Mouse (Mus musculus) lung, postnatal 0 days (tissue): ENCODE measurements around the gene Trmt2a. TPM values are rescaled to one million over a fixed set of nuclear protein-coding genes. Genes with fewer than 3 reads are reported as not detected.

Experiments
- ATAC-seq: fragments of 200-750 bp; cut with Nextera tagmentation; 2 replicates; pipeline ENCODE4 v1.8.0; 2017; ENCODE audit warnings: moderate library complexity
- DNase-seq: peaks from one replicate; pipeline ENCODE4 v3.0.0-alpha.2; 2016; ENCODE audit warnings: low spot score
- H3K27ac ChIP-seq: fragments of 300-500 bp; sonication (generic); 2 replicates; pipeline ENCODE4 v1.5.1; 2014; ENCODE audit warnings: antibody characterized with exemption, mild to moderate bottlenecking, low read length, mixed read lengths
- H3K27me3 ChIP-seq: fragments of 300-500 bp; sonication (generic); replicated peaks from 2 replicates; pipeline ENCODE4 v1.6.1; 2014; ENCODE audit warnings: low read length, mixed read lengths; ENCODE audit not compliant: insufficient read depth
- H3K36me3 ChIP-seq: fragments of 300-500 bp; sonication (generic); 2 replicates; pipeline ENCODE4 v1.6.1; 2014; ENCODE audit warnings: low read length, mixed read lengths; ENCODE audit not compliant: insufficient read depth
- H3K4me1 ChIP-seq: fragments of 300-500 bp; sonication (generic); 2 replicates; pipeline ENCODE4 v1.6.1; 2014; ENCODE audit warnings: antibody characterized with exemption, low read depth, low read length, mixed read lengths; ENCODE audit not compliant: insufficient read depth
- H3K4me2 ChIP-seq: fragments of 300-500 bp; sonication (generic); replicated peaks from 2 replicates; pipeline ENCODE4 v1.6.1; 2014; ENCODE audit warnings: low read depth, mild to moderate bottlenecking, low read length, moderate library complexity, mixed read lengths
- H3K4me3 ChIP-seq: fragments of 300-500 bp; sonication (generic); 2 replicates; pipeline ENCODE4 v1.5.1; 2014; ENCODE audit warnings: low read depth, low read length
- H3K9ac ChIP-seq: fragments of 300-500 bp; sonication (generic); replicated peaks from 2 replicates; pipeline ENCODE4 v1.6.1; 2014; ENCODE audit warnings: low read depth, mild to moderate bottlenecking
- H3K9me3 ChIP-seq: fragments of 300-500 bp; sonication (generic); 2 replicates; pipeline ENCODE4 v1.6.1; 2016; ENCODE audit warnings: low read length, mixed read lengths
- CTCF ChIP-seq: IDR thresholded peaks from 2 replicates; pipeline ENCODE4 v1.5.1; 2016; ENCODE audit warnings: antibody characterized with exemption, mild to moderate bottlenecking
- EP300 ChIP-seq: IDR thresholded peaks from 2 replicates; pipeline ENCODE4 v1.6.1; 2016; ENCODE audit warnings: antibody characterized with exemption, mild to moderate bottlenecking, control low read depth
- WGBS: fragments of 180-500 bp; shearing (Covaris S2); extraction: QIAGEN DNeasy Blood & Tissue Kit; methylation state at CpG from one replicate; pipeline ENCODE4 v1.1.7; 2014; 5-methylcytosine and 5-hydroxymethylcytosine counted together
- polyA plus RNA-seq: library from polyadenylated mRNA; unstranded; fragments of >200 nt; fragmentation: Nextera tagmentation; extraction: Ambion mirVana; gene quantifications from 2 replicates; pipeline ENCODE4 v1.2.1, GENCODE M21; 2015

Gene Trmt2a
- polyA plus RNA-seq, 1 experiment from 2014 or later = 39.7 TPM

DNA sequence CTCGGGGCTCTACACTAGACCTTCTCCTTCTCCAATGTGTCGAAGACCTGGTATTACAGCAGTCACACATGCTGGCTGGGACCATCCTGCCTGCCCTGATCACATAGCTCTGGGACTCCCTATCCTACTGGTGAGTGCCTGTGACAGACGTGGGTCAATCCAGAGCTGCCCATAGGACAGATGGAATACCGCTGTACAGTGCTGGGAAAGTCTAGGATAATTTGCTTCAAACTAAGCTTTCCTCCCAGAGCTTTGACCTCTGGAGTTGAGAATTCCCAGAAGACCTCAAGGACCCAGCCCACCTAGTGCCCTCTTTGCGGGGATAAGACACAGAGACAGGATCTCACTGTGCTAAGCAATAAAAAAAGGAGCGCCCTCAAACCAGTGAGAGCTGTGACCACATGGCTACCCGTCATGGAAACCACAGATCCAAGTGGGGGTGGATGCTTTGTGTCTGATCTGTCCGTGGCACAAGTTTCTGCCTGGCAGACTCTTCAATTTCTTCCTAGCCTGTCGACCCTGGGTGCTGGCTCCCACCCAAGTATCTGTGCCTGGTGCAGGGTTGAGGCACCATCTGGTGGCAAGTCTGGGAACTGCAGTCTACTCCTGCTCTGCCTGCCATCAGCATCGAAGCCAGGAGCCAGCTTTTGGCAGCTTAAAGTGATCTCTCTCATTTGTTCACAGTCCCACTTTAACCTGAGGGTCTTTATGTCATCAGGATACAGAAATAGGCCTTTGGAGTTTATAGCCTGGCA, 36.9 kb upstream of the Trmt2a start:
- H3K4me2 ChIP-seq = no peak overlapping the region
- ATAC-seq (peak; percentile 53; the same call in 1 of the 2 replicates), DNase-seq (peak; percentile 85)
- WGBS = 43% methylated on average over 10 of the region's 10 CpGs
- H3K4me1 ChIP-seq = no peaks in the 10 kb centered on the region
- no peak overlapping the region for H3K27ac ChIP-seq
- H3K4me3 ChIP-seq = no peak overlapping the region
- H3K9me3 ChIP-seq = no peaks in the 10 kb centered on the region
- TF ChIP-seq CTCF (peak; percentile 98), EP300 (no peak)
- no peaks in the 10 kb centered on the region for H3K36me3 ChIP-seq
- H3K27me3 ChIP-seq = no peaks in the 10 kb centered on the region
- H3K9ac ChIP-seq = no peak overlapping the region

DNA sequence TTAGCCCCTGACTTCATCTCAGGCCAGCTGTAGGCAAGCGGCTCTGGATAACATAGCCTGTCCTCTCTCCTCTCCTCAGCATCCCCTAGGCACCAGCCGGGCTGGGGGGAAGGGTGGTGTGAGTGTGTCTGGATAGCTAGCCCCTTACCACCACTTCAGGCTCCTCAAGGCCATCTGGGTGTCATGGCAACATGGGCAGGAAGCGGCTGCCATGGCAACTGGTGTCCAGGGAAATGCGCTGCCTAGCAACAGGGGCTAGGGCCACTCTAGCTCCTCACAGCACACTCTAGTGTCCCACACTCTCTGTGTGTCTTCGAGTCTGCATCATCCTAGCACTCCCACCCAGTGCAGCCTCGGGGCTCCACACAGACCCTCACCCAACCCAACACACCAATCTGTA, 34.8 kb upstream of the Trmt2a start:
- Histone ChIP-seq H3K36me3 (no peaks in the 10 kb centered on the region), H3K27ac (no peak overlapping the region), H3K27me3 (no peaks in the 10 kb centered on the region), H3K4me1 (no peaks in the 10 kb centered on the region), H3K4me3 (no peak overlapping the region), H3K4me2 (no peak overlapping the region), H3K9me3 (no peaks in the 10 kb centered on the region), H3K9ac (no peak overlapping the region)
- ATAC-seq (no peak), DNase-seq (no peak)
- no peak for TF ChIP-seq CTCF
- TF ChIP-seq EP300 = no peak
- WGBS = 34% methylated on average over 6 of the region's 6 CpGs

DNA sequence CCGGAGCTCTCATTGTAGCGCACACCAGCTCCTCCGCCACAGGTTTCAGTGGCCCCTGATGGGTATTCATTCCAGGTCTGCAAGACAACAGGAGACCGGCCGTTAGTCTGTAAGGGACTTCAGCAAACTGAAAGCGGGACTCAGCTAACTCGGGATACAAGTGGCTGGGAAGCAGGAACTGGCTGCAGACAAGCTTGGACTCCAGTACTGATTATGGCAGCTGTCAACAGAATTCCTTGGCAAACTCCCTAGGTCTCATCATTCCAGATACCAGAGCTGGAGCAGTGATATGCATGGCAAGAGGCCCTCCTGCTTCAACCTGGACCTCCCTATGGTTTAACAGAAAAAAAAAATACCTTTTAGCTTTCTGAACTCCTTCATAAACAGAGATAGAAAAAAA, 33.6 kb upstream of the Trmt2a start:
- Histone ChIP-seq H3K27me3 (no peaks in the 10 kb centered on the region), H3K36me3 (no peaks in the 10 kb centered on the region), H3K4me2 (no peak overlapping the region), H3K4me1 (no peaks in the 10 kb centered on the region), H3K9me3 (no peaks in the 10 kb centered on the region), H3K27ac (no peak overlapping the region), H3K4me3 (no peak overlapping the region), H3K9ac (no peak overlapping the region)
- TF ChIP-seq EP300 (no peak), CTCF (no peak)
- no peak for ATAC-seq
- WGBS = 65% methylated on average over 7 of the region's 7 CpGs
- DNase-seq = peak; percentile 29

DNA sequence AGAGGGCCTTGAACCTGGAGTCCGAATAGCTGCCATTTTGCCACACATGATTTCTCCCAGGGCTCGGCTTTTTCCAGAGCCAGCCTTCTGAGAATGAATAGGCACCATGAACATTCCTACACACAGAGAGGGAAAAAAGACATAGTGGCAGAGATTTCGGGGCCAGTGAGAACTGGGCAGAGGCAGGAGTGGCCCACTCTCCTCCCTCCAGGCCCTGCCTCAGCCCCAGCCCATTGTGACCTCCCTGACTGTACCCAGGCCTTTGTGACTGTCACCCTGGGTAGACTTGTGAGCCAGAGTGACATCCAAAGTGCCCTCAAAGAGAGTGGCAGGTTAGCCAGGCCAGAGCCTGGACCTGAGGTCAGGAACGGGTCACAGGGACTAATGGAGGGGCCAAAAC, 30.9 kb upstream of the Trmt2a start, which contains the start of gene Ccdc188:
TSS of gene Ccdc188 (plus strand) at position 301 of the 400 bp plus-strand sequence.
- 89% methylated on average over 4 of the region's 4 CpGs for WGBS
- no peaks in the 10 kb centered on the region for H3K36me3 ChIP-seq

DNA sequence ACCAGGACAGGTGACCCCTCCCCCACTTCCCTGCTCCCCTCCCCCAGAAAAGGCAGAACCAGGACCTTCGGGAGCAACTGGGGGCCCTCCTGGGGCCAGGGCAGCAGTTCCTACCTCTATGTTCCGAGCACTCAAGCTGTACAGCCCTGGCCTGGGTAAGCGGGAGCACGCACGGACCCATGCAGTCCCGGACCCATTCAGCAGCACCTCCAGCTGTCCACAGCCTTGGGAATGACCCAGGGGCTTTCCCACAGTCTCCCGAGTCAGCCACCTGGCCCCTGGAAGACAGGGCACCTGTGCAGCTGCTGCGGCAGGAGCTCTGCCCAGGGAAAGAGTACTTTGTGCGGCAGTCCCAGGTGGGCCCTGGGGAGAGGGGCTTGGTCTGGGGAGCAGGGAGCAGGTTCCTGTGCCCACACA, 29.9 kb upstream of the Trmt2a start:
- no peak overlapping the region for H3K27ac ChIP-seq
- DNase-seq (no peak), ATAC-seq (no peak)
- no peak overlapping the region for H3K4me3 ChIP-seq
- H3K9ac ChIP-seq = no peak overlapping the region
- H3K9me3 ChIP-seq = no peaks in the 10 kb centered on the region
- no peaks in the 10 kb centered on the region for H3K4me1 ChIP-seq
- H3K4me2 ChIP-seq = no peak overlapping the region
- no peaks in the 10 kb centered on the region for H3K27me3 ChIP-seq
- 66% methylated on average over 9 of the region's 9 CpGs for WGBS
- TF ChIP-seq CTCF = no peak
- 0 out of 2 replicates have a peak, but pooled peaks cover 6% of the 10 kb centered on the region for H3K36me3 ChIP-seq

More for the DNA sequence above, 30.9 kb upstream of the Trmt2a start, which contains the start of gene Ccdc188:
- no peaks in the 10 kb centered on the region for H3K27me3 ChIP-seq
- no peak within 1 kb of the TSS for H3K27ac ChIP-seq
- no peak within 1 kb of the TSS for H3K9ac ChIP-seq
- no peak within 1 kb of the TSS for H3K4me3 ChIP-seq
- H3K4me1 ChIP-seq = no peaks in the 10 kb centered on the region
- ATAC-seq (no peak), DNase-seq (no peak)
- no peak within 1 kb of the TSS for H3K4me2 ChIP-seq
- TF ChIP-seq EP300 (no peak), CTCF (no peak)
- no peaks in the 10 kb centered on the region for H3K9me3 ChIP-seq

DNA sequence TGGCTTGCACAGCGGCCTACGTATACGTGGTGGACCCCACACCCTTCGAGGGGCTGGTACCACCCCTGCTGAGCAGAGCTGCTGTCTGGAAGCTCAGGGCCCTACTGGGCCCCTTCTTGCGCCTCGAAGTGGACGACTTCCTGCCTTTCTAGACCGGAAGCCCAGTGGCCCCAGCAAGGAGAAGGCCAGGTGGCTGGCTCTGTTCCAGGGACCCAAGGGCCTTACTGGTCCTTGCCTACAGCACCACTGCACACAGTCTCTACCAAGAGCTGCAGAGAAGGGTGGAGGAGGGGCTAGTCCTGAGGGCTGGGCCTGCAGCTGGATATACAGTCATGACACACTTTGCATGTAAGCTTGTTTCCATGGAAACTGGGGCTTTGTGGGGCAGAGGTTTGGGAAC, 28.5 kb upstream of the Trmt2a start:
- Histone ChIP-seq H3K27me3 (no peaks in the 10 kb centered on the region), H3K4me1 (no peaks in the 10 kb centered on the region), H3K9ac (no peak overlapping the region), H3K27ac (no peak overlapping the region), H3K4me2 (no peak overlapping the region), H3K9me3 (no peaks in the 10 kb centered on the region), H3K4me3 (no peak overlapping the region), H3K36me3 (peaks cover 15% of the 10 kb centered on the region; the same call in 1 of the 2 replicates)
- WGBS = 23% methylated on average over 8 of the region's 8 CpGs
- ATAC-seq = peak; percentile 58
- DNase-seq = peak; percentile 50
- no peak for TF ChIP-seq EP300
- no peak for TF ChIP-seq CTCF
